Mouse (Mus musculus) NIH3T3 (cell line): ENCODE measurements around the gene Sco2.

Experiments
- DNase-seq: peaks from one replicate; pipeline ENCODE4 v3.0.0-alpha.2; 2012; ENCODE audit warnings: low read depth

The Sco2 gene

DNA sequence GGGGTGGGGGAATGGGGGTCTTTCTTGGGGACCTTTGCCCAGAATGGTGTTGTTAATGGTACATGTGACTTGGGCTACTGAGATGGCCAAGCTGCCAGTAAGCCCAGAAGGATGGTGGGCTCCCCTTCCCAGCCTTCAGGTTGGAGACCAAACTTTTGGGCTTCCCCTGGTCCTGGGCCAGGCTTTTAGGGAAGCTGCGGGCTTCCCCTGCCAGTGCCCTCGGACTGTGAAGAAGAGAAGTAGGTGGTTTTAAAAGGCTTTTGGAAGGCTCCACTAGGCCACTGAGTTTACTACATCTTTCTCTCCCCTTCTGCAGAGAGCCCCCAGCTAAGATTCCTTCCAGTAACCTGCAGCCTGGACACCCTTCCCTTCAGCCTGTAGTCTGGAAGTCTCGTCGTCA lies 50.0 kb downstream of the Sco2 start:
- no peak for DNase-seq

- no peak for DNase-seq
Measured at GRCm38 (mm10) chr15:89322670-89323522, 50.8 kb downstream of the Sco2 start, which contains the start of gene Adm2. Adm2 (plus strand) TSS chr15:89322720.
